Mouse (Mus musculus) cerebellum, adult 9-10 months (tissue): ENCODE measurements around the gene Catsper2.

Experiments
- DNase-seq: peaks from one replicate; pipeline ENCODE4 v3.0.0; 2022

Catsper2 gene

DNA sequence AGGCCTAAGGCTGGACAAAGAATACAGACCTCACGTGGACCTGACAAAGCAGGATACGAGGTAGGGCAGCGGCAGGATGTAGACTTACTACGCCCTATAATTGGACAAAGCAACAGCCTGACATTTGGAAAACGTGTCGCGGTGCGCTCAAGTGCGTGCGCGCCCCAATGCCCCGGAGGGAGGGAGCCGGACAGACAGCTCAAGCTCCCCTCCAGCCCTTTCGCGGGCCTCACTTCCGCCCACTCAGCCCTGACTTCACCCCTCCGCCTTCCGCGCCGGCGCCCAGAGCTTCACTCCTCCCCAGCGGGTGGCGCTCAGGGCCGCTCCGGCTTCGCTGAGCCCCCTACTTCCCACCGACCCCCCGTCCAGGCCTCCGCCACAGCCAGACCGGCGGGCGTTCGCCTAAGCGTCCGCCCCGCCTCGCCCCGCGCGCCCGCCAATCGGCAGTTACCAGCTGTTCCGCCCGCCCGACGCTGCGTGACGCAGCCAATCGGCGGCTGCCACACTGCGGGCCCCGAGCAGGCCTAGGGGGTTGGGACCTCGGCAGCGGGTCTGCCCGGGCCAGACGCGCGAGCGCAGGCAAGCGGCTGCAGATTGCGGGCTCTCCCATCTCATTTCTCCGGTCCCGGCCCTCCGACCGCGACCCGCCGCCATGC lies at the start of gene Catsper2, which contains the start of gene Pdia3:
Gene Catsper2 (minus strand): TSS at position 406 of the 656 bp plus-strand sequence.
Gene Pdia3 (plus strand): TSS at position 389 of the 656 bp plus-strand sequence.
- peak; percentile 92 for DNase-seq

DNA sequence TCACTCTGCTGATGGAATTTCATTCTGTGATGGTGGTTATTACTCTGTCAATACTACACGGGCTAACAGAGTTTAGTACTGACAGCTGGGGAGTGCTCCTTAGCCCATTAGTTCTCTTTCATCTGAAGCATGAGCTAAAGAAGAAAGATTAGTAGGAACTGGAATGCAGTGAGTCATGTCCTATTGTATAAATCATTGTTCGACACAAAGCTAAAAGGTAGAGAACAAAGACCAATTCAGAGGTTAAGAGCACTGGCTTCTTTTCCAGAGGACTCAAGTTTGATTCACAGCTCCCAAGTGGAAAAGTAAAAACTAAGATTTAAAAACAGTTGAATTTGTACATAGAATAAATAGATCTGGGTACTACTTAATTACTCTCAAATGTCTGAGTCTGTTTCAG lies 46.5 kb upstream of the Catsper2 start:
- no peak for DNase-seq

DNA sequence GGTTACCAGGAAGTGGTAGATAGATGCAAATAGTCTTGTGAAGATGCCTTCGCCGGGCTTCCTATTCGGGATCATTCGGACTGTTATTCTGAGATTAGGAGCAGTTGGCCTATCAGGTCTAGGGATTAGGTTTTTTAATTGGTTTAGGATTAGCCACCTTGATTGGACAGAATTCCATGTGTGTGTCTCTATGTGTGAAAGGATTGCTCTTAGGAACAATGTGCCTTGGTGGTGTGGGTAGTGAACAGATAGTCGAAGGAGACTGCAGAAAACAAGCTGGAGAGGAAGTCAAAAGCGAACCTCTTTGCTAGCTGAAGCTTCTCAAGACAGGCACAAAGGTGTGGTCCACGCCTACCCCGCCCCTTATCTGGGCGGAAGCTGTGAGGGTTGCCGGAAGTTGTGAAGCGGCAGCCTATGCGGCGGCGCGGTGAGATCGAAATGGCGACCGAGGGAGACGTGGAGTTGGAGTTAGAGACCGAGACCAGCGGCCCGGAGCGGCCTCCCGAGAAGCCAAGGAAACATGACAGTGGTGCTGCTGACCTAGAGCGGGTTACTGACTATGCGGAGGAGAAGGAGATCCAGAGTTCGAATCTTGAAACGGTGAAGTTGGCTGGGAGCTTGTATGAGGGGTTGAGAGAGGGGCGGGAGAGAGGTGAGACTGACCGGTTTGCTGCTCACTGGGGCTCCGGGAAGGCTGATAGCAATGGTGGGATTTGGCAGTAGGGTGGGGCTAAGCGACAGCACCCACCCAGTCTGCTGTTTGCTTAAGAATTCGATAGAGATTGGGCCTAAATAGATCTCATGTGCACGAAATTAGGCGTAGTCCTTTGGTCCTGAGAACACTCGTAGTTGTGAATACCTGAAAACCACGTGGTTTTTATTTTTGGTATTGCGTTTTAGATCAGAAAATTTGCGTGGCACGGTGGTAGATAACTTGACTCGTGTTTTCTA lies 43.4 kb upstream of the Catsper2 start, which contains the start of gene Serinc4:
Gene Serinc4 (minus strand): TSS at position 90 of the 951 bp plus-strand sequence.
- peak; percentile 76 for DNase-seq

DNA sequence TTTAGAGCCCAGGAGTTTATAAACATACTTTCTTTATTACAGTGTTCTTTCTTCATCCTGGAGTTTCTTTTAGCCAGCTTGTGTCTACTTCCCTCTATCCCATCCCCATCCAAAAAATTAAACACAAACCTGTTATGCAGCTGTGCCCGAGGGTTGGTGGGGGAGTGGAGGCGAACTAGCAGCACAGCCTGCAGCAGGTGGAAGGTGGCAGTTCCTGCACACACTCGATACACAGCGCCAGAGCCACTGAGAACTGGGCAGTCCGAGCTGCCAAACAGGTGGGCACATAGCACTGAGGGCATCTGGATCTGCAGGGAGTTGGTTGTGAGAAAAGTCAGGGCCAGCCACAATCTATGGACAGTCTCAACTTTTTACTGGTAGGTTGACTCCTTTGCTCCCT lies 41.9 kb upstream of the Catsper2 start:
- no peak for DNase-seq

DNA sequence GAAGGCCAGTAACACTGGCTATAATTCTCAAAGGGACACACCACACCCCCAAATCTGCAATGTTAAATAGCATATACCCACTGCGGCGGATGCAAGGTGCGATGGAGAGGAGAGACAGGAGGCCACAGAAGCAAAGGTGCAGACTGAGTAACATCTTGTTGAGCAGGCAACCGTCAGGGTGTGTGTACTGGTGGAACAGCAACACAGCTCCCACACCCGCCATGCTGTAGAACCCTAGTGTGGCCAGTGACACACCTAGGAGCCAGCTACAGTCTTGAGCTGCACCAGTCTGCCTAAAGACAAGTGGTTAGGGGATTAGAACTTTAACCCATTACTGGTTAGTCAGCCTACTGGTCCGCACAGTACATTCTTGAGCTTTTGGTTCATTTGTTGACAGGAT lies 40.3 kb upstream of the Catsper2 start:
- no peak for DNase-seq

DNA sequence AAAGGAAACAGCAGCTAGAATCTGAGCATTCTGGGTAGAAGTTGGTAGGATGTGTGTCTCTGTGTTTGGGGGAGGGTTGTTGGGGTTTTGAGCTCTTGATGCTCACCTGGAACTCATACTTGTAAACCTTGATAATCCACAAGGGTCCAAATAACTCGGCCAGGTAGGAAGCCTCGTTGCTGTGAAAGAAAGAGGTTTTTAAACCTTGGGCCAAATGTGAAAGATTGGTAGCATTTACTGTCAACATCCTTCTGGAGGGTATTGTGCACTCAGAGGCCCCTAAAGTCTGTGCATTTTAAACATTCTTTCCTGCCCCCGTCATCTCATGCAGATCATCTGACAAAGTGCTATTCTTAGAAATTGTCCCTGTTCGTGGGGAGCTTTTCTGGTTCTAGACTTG lies 39.4 kb upstream of the Catsper2 start, which contains the start of gene Hypk:
Gene Hypk (plus strand): TSS at position 301 of the 400 bp plus-strand sequence.
- no peak for DNase-seq

DNA sequence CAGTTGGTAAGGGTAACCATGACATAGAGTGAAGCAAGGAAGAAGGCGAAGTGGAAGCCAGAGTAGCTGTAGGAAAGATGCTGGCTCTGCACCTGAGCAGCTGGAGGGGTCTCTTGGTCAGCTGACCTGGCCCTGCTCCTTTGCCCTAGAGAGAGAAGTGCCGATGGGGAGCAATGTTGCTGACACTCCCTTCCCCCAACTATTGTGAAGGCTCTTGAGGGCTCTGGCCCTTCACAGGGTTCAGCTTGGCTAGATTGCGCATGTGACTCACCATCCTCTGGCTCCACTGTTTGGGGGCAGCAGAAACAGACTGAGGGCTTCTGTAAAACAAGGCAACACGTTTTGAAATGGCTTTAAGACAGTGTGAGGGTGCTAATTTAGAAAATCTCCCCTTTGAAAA lies 38.8 kb upstream of the Catsper2 start:
- no peak for DNase-seq

DNA sequence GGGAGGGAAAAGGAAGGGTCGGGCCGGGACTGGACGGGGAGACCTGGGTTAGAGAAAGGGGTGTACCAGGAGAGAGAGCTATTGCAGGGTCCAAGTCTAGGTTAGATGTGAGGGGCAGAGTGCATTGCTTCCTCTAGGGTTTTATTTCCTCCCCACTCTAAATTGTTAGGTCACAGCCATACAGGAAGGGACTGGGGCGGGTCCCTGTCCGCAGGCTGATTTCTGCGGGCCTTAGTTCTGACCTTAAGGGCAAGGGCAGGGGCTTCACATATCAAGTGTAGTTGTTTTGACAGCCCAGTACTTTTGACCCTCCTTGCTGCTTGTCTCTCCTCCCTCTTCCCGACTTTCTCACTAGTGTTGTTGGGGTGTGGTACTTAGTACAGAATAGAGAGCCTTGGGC lies 36.5 kb upstream of the Catsper2 start:
- DNase-seq, result peak; percentile 43

DNA sequence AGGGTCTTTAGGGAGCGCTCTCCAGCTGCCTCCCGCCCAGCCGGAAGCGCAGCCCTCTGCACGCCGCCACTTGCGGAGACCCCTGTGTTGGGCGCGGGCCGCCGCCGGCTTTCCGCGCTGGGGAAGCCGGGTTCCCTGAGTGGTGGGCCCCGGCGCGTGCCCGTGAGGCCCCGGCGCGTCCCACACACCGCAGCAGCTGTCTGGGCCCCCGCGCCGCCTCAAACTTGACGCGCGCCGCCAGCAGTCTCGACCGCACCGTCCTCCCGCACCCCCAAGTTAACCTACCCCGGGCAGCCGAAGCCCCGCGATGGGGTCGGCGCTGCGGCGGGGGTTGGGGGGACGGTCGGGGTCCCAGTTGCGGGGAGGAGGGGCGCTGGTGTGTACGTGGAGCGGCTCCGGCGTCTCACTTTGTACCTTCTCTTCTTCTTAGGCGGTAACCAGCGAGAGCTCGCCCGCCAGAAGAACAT lies 36.0 kb upstream of the Catsper2 start:
- DNase-seq, result peak; percentile 46

DNA sequence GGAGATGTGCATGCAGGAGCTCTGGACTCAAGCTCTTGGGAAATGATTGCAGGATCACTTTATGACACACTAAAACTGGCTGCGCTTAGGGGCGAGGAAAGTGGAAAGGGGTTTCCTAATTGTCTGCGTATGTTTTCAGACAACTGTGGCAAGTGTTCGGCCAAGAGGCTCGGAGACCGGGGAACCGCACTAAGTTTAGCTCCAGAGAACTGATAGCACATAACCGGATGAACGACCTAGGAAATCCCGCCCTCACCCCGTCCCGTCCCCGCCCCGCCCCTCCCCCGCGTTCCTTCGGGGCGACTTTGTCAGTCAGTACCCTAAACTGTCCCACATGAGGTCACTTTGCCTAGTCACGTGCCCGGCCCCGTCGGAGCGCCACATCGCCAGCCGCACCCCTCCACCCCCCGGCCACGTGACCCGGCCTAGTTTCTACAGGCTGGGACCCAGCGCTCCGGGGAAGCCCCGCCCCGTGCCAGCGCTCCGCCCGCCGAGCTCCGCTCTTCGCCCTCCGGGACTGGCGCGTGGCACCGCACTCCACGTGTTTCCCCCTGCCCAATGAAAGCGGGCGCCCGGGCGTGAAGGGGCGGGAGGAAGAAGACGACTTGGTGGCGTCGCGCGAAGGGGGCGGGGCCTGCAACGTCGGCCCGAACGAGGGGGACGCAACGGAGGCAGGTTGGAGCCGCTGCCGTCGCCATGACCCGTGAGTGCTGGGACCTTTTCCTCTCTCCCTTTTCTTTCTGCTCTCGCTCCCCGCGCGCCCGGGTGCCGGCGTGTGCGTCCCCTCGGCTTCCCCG lies 35.3 kb upstream of the Catsper2 start, which contains the start of gene Serf2:
Gene Serf2 (plus strand): TSS at position 457 of the 797 bp plus-strand sequence.
- peak; percentile 99 for DNase-seq

DNA sequence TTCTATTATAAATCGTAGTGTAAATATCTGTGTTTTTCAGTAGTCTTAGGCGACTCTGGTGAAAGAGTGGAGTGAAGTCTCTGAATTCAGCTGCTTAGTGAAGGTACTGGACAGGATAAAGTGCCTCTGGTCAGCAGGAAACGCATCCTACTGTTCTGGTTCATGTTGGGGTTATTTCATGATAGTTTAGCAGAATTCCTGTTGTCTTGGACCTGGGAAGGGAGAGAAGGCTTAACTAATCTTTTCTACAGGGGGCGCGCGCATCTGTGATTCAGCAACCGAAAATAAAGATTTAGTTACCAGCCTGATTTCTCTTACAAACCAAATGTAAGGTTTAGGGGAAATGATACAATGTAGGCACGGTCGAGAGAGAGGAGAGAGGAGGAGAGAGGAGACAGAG lies 34.5 kb upstream of the Catsper2 start:
- no peak for DNase-seq

DNA sequence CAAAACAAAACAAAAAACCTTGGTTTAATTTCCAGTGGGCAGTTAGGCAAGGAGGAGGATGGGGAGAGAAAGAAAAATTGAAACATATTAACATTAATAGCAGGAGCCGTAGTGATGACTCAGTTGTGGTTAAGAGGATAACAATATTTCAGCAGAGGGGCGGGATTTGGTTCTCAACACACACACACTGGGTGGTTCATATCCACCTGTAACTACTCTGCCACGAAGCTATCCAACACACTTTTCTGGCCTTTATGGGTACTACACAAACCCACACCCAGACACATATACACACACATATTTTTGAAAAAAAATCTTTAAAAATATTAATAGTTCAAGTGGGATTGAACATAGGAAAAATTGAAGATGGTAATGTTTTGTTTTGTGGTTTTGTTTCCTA lies 33.4 kb upstream of the Catsper2 start:
- no peak for DNase-seq

DNA sequence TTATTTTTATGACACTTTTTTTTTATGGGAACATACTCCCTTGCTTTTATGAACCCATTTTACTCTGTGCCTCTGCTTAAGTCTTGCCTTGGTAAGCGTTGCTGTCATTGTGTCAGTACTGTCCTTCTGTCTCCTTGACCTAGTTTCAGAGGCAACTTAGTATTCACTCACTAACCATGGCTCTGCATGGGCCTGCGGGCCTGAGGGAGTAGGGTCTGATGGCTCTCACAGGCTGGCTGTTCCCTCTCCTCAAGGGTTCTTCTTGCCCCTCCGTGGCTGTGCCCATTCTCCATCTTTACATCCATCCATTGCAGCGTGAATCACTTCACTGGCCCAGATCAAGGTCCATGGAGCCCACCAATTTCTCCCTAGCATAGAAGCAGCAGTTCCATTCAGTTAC lies 32.9 kb upstream of the Catsper2 start:
- DNase-seq, result no peak

DNA sequence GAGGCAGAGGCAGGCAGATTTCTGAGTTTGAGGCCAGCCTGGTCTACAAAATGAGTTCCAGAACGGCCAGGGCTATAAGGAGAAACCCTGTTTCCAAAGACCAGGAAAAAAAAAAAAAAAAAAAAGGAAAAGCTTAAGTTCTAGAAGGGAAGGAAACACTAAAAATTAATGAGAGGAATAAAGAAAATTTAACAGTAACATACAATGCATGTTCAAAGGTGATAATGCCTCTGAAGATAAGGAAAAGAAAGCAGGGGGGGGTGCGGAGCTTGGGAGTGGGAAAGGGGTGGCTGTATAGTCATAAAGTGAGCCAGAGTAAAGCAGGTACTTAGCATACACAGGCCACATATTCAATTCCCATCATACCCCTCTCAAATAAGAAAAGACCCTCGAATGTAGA lies 31.5 kb upstream of the Catsper2 start:
- DNase-seq, result no peak

DNA sequence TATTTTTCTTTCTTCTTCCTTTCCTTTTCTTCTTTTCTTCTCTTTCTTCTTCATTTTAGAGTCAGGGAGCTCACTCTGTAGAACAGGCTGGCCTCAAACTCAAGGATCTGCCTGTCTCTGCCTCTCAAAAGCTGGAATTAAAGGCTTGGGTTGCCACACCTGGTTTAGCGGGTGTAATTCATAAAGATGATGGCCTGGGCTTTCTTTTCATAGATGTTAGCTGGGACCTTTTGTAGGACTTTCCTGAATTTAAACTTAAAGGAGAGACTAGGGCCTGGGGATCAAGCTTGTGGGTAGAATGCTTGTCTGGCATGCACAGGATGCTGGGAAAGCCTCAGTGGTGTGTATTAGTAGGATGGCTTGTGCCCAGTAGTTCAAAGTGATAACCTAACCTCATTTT lies 30.6 kb upstream of the Catsper2 start, which contains the start of gene Ell3:
Gene Ell3 (minus strand): TSS at position 101 of the 400 bp plus-strand sequence.
- DNase-seq, result no peak

DNA sequence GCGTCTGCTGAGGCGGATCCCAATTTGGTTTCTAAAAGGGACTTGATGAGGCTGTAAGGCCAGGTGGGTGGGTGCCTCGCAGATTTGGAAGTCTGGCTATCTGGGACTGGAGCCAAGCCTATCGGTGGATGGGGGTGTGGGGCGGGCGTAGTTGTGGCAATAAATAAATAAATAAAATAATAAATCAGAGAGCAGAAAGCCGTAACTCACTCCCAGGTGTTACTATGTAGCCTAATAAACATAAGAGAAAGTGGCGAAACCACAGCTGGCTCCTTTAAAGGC lies 29.4 kb upstream of the Catsper2 start:
- DNase-seq, result peak; percentile 25

DNA sequence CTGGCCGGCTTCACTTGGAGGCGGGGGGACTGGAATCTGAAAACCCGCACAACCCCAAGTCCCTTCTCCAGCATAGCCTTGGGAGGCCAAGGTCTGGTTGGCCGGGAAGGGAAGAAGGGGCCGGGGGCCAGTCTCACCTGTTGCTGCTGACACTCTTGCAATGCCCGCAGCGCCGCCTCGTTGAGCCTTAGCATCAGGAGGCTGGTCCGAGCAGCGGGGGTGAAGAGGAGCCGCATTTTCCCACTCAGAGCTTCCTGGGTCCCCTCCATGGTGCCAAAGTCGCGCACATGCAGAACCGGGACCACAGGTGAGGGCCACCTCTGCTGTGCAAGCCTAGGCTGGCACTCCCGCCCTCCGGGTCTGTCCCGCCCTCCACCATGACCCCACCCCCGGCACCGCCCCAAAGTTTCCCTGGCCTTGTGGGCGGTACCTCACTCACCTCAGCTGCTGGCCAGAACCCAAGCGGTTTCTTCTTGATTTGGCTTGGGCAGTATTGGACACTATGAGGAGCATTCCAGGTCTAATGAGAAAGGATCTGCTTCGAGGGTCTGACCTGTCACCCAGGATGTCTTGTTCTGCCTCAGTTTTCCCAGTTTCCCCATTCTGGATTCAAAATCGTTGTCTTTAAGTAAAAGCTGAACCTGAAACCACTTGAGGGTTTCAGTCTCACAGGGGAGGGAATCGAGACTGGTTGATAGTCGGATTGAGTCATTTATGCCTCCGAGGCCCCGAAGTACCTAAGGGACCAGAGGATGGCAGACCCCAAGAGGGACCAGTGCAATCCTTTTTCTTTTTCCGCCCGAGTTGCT lies 28.9 kb upstream of the Catsper2 start:
- DNase-seq, result peak; percentile 56

DNA sequence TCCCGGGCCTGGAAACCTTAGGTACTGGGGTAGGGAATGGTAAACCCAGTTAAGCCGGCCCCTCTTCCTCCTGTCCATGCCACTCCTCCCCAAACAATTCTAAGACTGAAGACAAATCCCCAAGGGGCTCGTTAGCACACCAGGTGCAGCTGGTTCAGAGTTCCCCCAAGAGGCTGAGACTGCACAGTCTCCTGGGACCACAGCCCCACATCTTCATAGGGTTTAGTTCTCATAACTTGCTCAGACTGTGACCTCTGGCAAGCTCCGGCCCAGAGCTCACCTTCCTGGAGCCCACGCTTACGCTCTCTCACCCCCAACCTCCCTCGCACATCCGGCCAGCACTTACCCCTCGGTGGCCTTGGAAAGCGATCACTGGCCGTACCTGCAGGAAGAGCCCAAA lies 28.2 kb upstream of the Catsper2 start:
- DNase-seq, result no peak

DNA sequence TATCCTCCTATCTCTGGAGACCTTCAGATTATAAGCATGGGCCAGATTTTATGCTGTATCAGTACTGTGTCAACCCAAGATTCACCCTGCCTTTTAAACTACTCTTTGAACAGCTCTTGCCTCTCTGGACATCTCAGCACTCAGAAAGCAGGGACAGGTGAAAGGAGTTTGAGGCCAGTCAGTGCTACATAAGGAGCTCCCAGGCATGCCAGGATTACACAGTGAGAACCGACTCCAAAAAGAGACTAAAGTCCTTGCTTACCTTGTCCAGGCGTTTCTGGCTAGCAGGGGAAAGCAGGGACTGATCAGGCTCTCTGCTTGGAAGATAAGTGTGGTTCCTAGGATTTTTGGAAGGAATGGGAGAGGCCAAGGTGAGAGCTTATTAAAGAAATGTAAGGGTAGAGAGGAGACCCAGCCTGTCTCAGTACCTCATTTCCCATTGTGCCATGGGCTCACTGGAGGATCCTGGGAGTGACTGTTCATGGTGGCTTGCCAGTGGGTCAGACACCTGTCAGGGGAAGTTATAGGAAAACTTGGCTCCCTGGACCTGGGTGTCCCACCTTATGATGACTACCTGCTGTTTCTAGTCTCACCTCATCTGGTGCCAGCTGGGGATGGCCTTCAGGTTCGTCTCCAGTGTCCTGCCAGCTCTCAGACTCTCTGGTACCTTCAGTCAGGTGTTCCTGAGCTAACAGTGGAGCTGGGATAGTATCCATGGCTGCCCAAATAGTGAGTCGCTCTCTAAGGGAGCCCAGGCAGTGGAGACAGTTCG lies 27.4 kb upstream of the Catsper2 start:
- no peak for DNase-seq

DNA sequence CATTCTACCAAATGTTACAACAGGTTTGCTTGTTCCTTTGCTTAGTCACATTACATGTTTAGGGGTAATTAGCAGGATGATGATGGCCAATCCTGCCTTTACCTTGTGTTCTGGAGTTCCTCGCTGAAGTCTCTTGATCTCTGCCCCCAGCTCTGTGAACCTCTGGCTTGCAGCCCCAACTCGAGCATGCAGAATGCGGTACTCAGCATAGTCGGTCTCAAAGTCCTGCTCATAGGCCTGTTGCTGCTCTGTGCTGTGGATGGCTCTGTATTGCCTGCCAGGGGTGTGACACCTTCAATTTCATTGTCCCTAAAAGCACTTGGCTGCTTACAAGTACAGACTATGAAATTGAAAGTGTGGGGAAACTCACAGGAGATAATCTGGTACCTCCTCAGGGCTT lies 26.2 kb upstream of the Catsper2 start:
- no peak for DNase-seq

DNA sequence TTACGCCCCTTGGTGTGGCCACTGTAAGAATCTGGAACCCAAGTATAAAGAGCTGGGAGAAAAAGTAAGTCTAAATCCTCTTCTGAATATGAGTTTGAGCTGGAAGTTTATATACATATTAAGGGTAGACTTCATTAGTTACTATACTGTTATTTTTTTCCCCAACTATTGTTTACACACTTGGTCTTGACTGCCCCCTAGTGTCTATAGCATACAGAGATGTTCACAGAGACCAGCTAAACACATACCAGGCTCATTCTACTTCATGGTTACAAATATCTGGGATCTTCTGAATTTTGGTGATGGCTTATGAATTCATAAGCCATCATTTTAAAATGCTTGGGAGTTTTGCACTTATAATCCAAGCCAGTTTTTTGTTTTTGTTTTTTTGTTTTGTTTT lies 21.3 kb upstream of the Catsper2 start:
- DNase-seq, result no peak
